Mouse (Mus musculus): Measurements from ENCODE around the gene Itpk1. TPM values are rescaled to one million over a fixed set of nuclear protein-coding genes. Genes with fewer than 3 reads are reported as not detected.
A peak's percentile ranks its signal among the peaks of the same experiment; 100 is the strongest.

Itpk1 gene
- total RNA-seq, 2 experiments from 2014 or later, result 7.5 to 7.9 TPM

DNA sequence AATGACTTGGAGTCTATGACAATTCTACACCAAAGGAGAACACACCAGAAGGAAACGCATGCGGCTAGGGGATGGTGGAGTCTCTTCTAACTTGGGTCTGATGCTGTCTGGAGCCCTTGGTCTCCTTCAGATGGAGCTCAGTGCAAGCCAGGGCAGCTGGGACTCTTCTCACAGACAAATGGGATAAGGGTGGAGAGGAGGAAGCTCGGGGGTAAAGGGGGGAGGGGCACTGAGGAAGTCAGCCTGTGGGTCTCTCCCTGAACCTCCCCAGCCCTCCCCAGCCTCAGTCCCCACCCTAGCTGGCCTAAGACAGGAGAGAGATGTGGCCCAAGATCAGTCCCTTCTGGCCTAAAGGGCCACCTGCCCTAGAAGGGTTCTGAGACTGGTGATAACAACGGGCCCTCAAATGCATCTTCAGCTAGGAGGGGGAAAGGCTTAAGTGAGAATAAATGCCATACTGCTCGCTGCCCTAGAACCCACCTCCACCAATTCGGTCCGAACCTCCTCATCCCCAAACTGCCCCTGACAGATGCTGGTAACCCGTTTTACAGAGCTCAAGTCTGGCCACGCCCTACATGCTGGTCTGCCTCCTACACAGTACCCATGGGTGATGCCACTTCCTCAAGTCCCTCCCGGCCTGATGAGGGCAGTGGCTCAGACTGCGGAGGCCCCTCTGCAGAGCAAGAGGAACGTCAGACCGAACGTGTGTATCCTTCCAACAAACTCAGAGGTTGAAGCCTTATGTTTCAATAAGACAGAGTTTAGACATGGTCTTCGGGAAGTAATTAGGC, 14.8 kb downstream of the Itpk1 start:
- DNase-seq, result no peak

DNA sequence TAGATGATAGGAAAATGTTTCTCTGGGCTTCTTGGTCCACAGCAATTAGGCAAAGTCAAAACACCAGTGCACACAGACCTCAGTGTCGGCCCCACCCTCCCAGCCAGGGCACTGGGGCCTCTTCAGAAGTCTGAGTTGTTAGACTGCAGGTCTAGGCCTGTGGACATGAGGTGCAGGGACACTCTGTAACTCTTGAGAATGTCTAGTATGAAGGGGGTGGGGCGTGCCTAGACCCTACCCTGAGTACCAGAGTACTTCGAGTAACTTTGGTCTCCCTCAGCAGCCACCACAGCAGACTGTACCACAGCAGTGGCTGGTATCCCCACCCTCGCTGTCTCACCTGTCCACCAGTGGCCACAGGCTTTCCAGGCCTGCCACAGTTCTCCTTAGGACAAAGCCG, 18.4 kb downstream of the Itpk1 start:
- DNase-seq, result no peak

DNA sequence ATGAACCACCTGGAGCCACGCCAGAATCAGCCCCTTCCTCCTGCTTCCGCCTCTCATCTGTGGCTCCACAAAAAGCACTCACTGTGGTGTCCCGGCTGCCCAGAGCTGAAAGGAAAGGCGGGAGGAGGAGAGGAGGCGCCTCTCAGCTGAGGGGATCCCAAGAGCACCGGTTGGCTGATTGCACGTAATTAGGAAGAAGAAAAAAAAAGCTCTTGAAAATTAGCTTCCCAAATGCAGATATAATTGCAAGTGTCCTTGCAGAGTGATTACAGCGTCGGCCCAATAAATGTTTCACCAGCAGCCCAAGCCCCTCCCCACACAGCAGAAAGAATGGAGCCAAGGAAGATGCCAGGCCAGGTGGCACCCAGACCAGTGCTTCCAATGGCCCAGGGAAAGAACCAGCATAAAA, 19.2 kb downstream of the Itpk1 start:
- DNase-seq, result no peak

DNA sequence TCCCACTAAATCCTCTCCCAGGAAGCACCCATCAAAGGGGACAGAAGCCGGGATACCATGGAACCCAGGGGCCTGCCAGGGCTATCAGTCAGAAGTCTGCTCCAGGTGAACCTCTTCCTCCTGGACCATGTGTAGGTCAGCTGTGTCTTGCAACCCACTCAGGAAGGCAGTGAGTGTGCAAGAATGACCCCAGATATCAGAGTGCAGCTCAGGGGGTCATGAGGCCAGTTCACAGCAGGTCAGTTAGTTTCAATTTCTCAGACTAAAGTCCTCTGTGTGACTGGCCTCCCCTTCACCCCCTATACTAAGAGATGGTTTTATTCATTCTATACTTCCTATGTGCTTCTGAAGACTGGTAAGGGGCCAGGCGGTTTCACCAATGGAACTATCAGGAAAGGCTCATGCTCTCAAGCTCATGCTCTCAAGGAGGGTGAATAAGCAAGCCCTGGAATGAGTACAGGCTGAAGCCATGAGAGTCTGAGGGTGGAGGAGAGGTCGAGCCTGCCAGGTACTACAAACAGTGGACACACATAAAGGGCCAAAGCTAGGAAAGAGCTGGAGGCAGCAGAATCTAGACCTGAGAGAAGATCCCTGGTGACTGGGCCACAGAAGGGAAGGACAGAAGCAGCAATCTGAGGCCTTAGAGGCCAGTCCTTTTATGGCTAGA, 19.9 kb downstream of the Itpk1 start:
- DNase-seq, result no peak

DNA sequence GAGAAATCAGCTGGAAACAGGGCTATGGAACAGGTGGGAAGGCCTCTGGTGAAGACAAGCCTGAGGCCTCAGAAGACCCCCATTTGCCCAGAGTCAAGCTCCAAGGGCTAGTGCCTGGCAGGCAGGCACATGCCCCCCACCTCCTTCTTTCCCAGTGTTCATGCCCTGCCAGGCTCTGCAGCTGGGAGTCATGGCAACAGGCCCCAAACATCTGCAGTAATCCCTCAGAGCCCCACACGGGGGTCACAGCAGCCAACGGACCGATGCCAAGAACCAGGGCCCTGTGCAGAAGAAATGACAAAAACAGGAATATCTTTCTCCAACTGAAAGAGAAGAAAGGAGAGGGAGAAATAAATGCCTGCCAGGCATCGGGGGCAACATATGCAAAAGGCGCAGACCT, 20.8 kb downstream of the Itpk1 start:
- DNase-seq, result no peak

DNA sequence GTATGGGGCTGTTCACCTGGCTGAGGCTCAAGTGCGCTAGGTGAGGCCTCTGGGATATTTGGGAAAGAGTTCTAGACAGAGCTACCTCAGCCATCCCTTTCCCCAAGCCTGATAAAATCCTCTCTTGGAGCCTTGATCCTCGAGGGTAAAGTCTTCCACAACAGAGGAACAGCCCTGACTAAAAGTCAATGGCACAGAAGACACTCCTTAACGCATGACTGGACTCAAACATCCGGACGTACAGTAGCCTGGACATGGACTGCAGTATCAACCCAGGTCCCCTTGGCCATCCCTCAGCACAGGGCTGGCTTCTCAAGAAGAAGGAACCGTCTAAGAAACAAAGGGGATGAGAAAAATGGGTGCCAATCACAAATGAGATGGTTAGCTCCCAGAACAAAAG, 21.3 kb downstream of the Itpk1 start:
- no peak for DNase-seq

DNA sequence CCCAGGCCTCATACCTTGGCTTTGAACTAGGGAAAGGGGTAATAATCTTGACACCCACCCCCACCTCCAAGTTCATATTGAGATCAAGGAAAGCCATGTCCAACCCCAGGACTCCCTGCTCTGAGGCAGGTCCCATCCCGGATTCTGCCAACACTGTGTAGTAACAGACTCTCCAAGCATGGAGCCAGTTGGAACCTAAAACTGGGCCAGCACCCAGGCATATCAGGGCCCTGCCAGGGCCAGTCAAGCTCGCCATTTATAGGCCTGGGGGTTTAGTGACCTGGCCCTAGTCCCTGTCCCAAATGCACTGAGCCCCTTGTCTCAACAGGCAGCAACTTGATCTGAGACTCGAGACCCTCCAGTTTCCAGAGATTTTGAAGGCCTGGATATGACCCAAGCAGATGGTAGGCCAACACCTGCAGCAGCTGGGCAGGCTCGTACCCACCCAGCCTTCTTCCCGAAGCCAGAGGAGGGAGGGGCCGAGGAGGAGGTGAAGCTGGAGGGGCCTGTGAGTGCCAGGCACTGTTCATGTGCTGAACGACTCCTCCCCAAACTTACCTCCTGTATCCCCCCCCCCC, 21.9 kb downstream of the Itpk1 start:
- DNase-seq, result no peak

DNA sequence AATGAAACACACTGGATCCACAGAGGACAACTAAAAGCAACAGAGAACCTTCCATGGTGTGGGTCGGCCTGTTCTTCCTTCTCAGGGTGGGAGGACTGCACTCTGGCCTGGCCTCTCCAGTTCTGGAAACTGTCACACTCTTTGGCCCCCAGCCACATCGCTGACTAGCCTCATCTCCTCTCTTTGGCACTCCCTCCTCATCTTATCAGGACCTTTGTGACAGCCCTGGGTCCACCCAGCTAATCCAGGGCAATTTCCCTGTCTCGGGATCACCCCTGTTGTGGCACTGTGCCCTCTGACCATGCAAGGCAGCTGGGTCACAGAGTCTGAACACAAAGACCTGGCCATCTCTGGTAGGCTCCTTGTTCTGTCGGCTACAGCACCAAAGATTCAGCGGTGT, 22.6 kb downstream of the Itpk1 start:
- DNase-seq, result peak; percentile 76

DNA sequence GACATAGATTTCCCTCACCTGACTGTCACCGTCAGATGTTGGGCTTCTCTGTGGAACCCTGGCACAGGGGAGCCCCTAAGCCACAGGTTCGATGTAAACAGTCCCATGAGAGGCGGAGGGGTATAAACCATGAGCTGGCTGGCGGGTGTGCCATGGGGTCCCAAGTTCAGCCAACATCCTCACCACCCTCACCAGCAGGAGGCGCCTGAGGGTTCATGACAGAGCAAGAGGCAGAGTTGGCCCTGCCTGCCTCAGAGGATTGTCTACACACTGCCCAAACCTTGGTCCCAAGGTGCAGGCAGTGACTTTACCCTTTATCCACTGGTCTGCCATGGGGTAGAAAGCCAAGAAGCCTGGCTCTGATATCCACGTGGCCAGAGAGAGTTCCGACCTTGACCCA, 23.1 kb downstream of the Itpk1 start:
- DNase-seq, result peak; percentile 50

DNA sequence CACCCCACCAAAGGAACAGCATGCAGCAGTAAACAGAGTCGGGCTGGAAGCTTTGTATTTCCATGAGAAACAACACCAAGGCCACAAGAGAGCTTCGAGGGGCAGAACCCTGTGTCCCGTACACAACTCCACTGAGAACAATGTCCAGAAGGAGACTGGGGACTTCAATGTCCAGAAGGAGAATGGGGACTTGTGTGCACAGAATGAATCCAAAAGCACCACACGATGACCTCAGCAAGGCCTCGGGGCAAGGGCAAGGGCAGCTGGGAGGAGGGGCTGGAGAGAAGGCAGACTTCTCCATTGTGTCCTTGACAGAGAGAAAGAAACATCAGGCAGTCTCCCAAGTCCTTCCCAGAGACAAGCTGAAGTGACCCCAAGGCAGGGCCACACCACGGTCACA, 25.9 kb downstream of the Itpk1 start:
- DNase-seq, result no peak

DNA sequence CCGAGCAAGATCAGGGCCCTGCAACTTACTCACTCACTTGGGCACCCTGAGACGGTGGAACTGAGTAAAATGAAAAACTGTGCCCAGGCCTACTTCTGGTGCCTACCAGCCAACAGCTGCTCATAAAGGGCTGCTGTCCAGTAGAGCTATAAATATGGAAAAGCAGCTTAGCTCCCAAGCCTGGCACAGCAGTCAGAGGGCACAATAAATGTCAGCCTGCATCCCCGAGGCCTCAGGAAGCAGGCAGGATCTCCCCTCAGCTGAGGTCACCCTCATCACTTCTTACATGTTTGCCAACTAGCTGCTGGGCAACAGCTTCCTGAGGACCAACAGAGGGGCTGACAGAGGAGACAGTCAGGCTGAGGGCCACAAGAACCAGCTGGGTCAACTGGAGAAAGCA, 27.6 kb downstream of the Itpk1 start:
- DNase-seq, result no peak

DNA sequence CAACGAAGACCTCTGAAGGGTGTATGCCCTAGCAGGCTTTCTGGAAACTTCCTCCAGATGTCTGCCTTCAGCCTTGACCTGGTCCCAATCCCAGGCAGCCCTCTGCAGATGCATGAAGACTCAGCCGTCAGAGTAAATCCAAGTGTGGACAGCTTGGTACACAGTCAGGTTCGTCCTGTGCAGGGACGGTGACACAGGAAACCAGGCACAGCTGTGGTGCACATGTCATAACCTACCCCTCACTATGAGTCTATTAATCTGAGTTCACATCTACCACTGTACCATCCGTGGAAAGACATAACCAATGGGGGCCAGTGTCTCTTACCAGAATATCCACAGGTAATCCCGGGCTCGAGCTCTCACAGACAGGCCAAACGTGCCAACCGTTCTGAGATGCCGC, 30.2 kb downstream of the Itpk1 start:
- no peak for DNase-seq

DNA sequence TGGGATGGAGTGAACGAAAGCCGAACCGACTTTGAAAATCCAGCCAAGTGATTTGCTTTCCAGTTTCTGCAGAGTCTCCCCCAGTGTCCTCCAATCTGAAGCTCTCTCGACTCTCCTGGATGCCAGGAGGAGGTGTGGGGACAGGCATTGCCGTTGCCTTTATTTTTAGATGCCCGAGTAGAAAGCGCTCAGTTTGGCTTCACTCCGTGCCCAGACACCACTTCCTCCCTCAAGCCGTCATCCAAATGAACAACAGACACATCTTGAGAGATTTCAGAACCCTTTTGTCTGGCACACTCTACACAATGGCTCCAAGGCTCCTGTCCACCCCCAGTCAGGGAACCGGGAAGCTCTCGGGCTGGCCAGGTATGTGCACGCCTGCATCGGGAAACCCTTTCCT, 30.6 kb downstream of the Itpk1 start:
- DNase-seq, result no peak

DNA sequence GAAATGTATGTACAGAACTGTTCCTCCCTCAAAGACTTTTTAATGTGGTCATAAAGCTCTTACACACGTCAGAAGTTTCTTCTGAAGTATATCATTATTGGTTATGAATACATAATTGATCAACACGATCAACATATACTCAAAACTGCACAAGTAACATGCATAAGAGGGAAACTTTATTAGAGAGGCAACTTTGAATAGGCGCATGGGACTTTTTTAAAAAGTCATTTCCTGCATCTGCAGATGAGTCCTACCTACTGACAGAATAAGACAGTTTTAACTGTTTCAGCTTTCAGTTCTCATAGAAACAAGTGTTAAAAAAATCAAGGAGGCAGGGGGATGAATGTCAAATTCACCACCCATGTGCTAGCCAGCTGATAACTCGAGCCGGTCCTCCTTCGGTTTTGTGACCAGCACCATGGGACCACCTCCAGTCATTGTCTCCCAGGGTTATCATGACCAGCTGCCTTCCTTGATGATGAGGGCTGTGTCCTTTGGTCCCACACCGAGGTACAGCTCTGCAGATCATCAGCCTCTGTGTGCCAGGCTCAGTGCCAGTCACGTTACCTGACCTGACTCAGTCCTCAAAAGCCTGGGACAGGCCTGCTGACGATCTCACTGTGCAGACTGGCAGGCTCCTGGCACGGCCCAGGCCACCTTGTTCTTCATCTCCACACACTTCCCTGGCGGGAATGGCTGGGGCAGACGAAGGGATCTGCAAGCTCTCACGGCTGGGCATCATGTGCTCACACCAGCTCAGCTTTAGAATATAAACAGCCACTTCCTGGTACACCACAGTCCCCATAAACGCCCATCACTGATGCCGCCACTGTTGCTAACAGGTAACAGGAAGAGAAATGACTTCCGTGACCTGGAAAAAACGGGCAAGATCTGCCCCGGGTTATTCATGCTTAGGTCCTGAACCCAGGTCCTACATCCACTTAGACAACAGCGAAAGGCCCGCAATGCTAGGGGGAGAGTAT, 31.6 kb downstream of the Itpk1 start:
- DNase-seq, result peak; percentile 24

DNA sequence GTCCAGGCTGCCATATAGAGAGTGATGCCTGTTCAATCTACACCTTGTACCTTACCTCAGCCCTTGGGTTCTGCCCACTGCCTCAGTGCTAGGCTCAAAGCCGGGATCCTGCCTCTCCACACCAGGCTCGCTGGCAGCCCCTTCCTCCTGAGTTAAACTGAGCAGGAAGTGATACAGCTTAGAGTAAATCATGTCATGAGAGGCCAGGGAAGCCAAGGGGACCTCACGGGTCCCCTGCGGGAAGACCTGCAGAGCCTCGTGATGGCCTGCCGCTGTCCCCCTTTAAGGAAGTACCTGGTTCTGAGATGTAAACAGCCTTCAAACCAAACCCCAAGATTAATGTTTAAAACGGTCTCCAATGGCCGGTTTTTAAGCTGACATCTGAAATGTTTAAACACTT, 32.6 kb downstream of the Itpk1 start:
- DNase-seq, result no peak

DNA sequence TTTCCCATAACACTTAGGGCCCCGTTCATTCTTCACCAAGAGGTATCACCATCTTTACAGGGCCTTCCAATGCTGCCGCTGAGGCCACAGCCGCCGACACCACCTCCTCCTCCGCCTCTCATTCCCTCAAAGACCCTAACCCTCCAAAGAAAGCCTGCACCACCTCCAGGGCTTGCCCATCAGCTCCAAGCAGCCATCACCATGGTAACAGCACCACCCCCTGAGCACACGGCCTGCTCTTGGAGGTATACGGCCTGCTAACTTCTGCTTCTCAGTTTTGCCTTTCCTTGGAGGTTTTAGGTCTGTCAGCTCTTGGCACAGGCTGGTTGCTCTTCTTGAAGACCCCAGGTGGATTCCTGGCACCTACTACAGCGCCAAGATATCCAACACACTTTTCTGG, 33.9 kb downstream of the Itpk1 start:
- DNase-seq, result no peak

DNA sequence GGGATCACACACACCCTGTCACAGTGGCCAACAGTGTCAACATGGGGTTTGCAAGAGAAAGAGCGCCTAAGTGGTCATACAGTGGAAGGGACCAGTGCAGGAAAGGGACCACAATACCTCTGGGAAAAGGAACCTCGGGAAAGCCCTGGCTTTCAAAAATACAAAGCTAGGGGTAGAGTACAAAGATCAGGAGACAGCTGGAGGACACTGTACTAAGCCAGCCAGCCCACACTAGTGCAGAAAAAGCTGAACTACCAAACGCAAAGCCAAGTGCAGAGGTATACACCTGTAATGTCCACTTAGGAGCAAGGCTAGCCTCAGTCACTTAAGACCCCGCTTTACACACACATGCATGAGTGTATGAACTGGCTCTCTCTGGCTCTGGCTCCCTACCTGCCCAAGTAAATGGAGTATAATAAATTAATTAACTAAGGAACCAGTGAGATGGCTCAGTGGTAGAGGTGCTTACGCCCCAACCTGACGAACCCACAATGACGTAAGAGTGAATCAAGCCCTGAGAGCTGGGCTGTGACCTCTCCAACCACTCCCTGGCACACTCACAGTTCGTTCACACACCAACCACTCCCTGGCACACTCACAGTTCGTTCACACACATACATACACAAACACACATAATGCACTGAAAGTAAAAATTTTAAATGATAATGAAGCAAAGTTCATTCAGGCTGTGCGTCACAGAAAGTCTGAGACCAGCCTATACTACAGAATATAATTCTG, 39.1 kb downstream of the Itpk1 start:
- DNase-seq, result no peak

DNA sequence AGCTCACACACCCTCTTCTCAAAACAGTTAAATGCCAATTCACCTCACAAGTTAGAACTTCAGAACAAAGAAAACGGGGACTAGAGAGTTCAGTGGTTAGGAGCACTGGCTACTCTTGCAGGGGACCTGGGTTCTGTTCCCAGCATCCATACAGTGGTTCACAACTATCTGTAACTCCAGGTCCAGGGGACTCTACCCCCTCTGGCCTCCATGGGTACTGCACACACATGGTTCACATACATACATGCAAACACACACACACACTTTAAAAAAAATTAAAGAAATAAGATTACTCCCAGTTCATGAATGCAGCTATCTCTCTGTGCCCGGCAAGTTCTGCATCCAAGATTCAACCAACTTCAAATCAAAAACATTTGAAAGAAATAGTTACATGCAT, 40.7 kb downstream of the Itpk1 start:
- DNase-seq, result no peak

DNA sequence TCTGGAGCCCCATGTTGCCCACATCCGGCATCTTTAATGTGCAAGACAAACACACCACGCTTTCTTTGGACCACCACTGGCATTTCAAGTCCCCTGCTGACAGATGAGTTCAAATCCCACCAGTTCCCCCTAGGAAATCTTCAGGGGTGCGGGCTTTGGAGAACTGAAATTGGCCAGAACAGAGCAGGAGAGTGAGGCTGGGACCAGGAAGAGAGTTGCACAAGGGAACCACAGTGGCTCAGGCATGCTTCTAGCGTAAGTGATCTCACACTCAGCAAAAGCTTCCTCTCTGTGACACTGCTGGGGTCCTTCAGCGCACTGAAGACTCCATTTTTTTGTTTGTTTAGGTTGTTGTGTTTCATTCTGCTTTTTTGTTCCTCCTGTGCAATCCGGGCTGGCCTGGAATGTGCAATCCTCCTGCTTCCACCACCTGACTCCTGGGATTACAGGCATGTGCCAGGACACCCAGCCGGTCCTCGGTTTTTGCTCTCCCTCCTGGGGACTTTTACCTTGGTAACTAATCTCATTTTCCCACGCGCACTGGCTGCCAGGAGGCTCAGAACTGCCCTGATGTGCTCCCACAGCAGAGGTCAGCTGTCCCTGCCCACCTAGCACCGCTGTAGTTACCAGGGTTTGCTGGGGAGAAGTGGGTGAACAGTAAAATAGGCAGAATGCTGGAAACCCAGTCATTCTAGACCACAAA, 41.2 kb downstream of the Itpk1 start:
- no peak for DNase-seq

DNA sequence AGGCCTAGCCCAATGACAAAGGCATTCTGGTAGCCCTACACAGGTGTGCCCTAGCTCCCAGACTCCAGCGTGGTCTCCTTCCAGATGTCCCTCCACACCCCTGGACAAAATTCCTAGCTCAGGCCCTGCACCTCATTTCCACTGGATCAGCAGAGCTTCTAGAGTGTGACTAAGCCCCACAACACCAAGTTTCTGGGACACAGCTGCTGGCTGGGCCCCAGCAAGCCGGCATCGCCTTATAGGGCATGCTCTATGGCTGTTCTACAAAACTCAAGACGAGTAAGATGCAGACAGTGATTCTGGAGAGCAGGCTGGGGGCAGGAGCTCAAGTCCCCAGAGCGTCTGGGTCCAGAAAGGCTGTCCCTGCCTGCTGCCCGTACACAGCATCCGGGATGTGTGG, 43.0 kb downstream of the Itpk1 start:
- no peak for DNase-seq

DNA sequence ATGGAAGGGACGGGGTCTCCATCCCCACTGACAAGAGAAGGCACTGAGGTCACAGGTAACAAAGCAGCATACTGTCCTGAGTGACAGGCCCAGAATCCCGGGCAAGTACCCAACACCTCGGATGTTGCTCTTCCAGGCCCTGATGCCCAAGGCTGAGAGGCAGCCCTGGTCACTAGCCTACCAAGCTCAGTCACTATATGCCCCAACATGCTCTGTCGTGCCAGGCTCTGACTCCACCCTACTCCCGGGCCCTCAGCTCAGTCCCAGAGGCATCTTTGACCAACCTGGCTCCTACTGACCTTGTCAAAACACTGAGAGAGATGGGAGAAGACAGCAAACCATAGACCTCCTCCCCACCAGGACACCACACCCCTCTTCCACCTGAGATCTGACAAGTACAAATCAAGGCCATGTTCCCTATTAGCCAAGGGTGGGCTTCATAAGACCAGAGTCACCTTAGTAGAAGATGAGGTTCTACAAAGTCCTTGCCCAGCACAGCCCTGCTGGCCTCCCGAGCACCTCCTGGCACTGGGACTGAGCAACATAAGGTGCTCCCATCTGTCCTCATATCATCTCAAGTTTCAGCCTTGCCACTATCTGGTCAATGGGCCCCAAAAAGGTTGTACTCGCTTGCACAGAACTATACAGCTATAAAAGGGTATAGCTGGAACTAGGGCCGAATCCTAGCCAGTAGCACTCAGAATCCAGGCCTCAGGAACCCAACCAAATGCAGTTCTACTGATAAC, 43.7 kb downstream of the Itpk1 start:
- no peak for DNase-seq

Measured in heart, postnatal 4 days (tissue).